Mouse (Mus musculus): Measurements from ENCODE around the gene Usp47. TPM values are rescaled to one million over a fixed set of nuclear protein-coding genes. Genes with fewer than 3 reads are reported as not detected.

The Usp47 gene
- polyA plus RNA-seq, 2 experiments from 2014 or later = 16.1 to 23.4 TPM

DNA sequence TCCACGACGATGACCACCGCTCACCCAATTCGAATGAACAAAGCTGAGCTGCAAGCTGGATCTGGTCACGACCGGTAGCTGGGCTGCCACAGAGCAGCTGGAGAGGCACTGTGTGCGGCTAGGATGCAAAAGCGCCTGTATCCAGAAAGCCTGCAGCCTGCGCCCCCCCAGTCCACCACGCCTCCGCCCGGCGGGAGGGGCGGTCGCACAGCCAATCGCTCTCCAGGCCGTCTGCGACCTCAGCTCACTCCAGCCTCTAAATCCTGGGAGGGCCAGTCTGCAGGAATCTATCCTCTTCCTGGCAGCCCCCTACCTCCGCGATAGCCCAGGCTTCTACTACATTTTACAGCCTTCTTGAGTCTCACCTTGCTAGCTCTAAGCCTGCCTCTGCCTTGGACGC, 135.6 kb downstream of the Usp47 start, which contains the start of gene Dkk3:
TSS of gene Dkk3 (minus strand) at position 116 of the 400 bp plus-strand sequence.
- ATAC-seq = no peak

DNA sequence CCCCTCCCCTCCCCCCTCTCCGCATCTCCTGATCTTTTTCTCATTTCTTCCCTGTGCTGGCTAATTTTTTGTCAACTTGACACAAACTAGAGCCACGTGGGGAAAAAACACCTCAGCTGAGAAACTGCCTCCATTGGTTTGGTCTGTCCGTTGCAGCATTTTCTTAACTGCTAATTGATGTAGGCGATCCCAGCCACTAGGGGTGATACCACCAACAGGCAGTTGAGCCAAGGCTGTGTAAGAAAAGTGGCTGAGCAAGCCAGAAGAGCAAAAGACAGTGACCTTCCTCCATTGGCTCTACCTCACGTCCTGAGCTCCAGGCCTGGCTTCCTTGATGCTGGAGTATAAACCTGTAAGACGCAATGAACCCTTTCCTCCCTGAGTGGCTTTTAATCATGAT, 136.5 kb downstream of the Usp47 start:
- no peak for ATAC-seq

Other genes starting within 250 kb of the Usp47 start
- not detected for gene Galnt18, start 243.5 kb upstream of the Usp47 start, polyA plus RNA-seq (2017; shearing (Covaris generic))
- gene Dkk3, start 135.6 kb downstream of the Usp47 start, polyA plus RNA-seq (2017; shearing (Covaris generic)) = 1 to 10 TPM; 1.3 to 1.7 TPM
- gene Mical2, start 202.4 kb downstream of the Usp47 start, polyA plus RNA-seq (2017; shearing (Covaris generic)) = 1 to 10 TPM; 2.1 to 2.4 TPM

Data from CD4-positive, CD25-positive, alpha-beta regulatory T cell, adult 4 months (primary cell).